Mouse (Mus musculus): Measurements from ENCODE around the gene Ddx39b. TPM values are rescaled to one million over a fixed set of nuclear protein-coding genes. Genes with fewer than 3 reads are reported as not detected.

Gene Ddx39b
- polyA plus RNA-seq, 1 experiment from 2014 or later = 432 TPM

GRCm38 (mm10) chr17:35245731-35246623, 4.4 kb downstream of the Ddx39b start:
- ATAC-seq (replicated peaks; ENCODE audit: low FRiP score) (no peak), DNase-seq (ENCODE audit: low spot score) (no peak)
- Histone ChIP-seq H3K27ac (ENCODE audit: low read depth, low read length) (no peak overlapping the region), H3K9ac (ENCODE audit: low read depth, low read length) (no peak overlapping the region), H3K36me3 (ENCODE audit: control insufficient read depth, insufficient read depth, low read length) (peaks cover 70% of the 10 kb centered on the region), H3K9me3 (ENCODE audit: control insufficient read depth, low read length) (no peaks in the 10 kb centered on the region), H3K27me3 (replicated peaks; ENCODE audit: control insufficient read depth, insufficient read depth, low read length) (no peaks in the 10 kb centered on the region), H3K4me2 (no peak overlapping the region), H3K4me1 (replicated peaks; ENCODE audit: control insufficient read depth, insufficient read depth, low read length) (peaks cover 23% of the 10 kb centered on the region), H3K4me3 (ENCODE audit: low read depth, low read length) (peak overlapping the region; percentile 13; the same call in 1 of the 2 replicates)
- WGBS = 82% methylated on average over 15 of the region's 15 CpGs

- Histone ChIP-seq H3K9ac (ENCODE audit: low read depth, low read length) (no peak overlapping the region), H3K4me3 (ENCODE audit: low read depth, low read length) (no peak overlapping the region), H3K4me2 (no peak overlapping the region), H3K36me3 (ENCODE audit: control insufficient read depth, insufficient read depth, low read length) (peaks cover 80% of the 10 kb centered on the region), H3K27me3 (replicated peaks; ENCODE audit: control insufficient read depth, insufficient read depth, low read length) (no peaks in the 10 kb centered on the region), H3K9me3 (ENCODE audit: control insufficient read depth, low read length) (no peaks in the 10 kb centered on the region), H3K27ac (ENCODE audit: low read depth, low read length) (no peak overlapping the region), H3K4me1 (replicated peaks; ENCODE audit: control insufficient read depth, insufficient read depth, low read length) (peaks cover 23% of the 10 kb centered on the region)
- 81% methylated on average over 7 of the region's 7 CpGs for WGBS
- ATAC-seq (replicated peaks; ENCODE audit: low FRiP score) (no peak), DNase-seq (ENCODE audit: low spot score) (no peak)
These were observed 5.6 kb downstream of the Ddx39b start for GRCm38 (mm10) chr17:35247144-35247543.

GRCm38 (mm10) chr17:35248986-35249385, 7.4 kb downstream of the Ddx39b start:
- peaks cover 15% of the 10 kb centered on the region for H3K4me1 ChIP-seq (replicated peaks; ENCODE audit: control insufficient read depth, insufficient read depth, low read length)
- no peak overlapping the region for H3K4me3 ChIP-seq (ENCODE audit: low read depth, low read length)
- no peak overlapping the region for H3K9ac ChIP-seq (ENCODE audit: low read depth, low read length)
- no peak for DNase-seq (ENCODE audit: low spot score)
- H3K27me3 ChIP-seq (replicated peaks; ENCODE audit: control insufficient read depth, insufficient read depth, low read length) = no peaks in the 10 kb centered on the region
- peaks cover 92% of the 10 kb centered on the region for H3K36me3 ChIP-seq (ENCODE audit: control insufficient read depth, insufficient read depth, low read length)
- no peak overlapping the region for H3K4me2 ChIP-seq
- WGBS = 91% methylated on average over 14 of the region's 14 CpGs
- no peaks in the 10 kb centered on the region for H3K9me3 ChIP-seq (ENCODE audit: control insufficient read depth, low read length)
- ATAC-seq (replicated peaks; ENCODE audit: low FRiP score) = no peak
- no peak overlapping the region for H3K27ac ChIP-seq (ENCODE audit: low read depth, low read length)

GRCm38 (mm10) chr17:35249451-35250197, 8.1 kb downstream of the Ddx39b start:
- peaks cover 9% of the 10 kb centered on the region for H3K4me1 ChIP-seq (replicated peaks; ENCODE audit: control insufficient read depth, insufficient read depth, low read length)
- peaks cover 85% of the 10 kb centered on the region for H3K36me3 ChIP-seq (ENCODE audit: control insufficient read depth, insufficient read depth, low read length)
- no peaks in the 10 kb centered on the region for H3K9me3 ChIP-seq (ENCODE audit: control insufficient read depth, low read length)
- DNase-seq (ENCODE audit: low spot score) (no peak), ATAC-seq (replicated peaks; ENCODE audit: low FRiP score) (no peak)
- no peak overlapping the region for H3K27ac ChIP-seq (ENCODE audit: low read depth, low read length)
- H3K4me3 ChIP-seq (ENCODE audit: low read depth, low read length) = no peak overlapping the region
- H3K4me2 ChIP-seq = no peak overlapping the region
- no peaks in the 10 kb centered on the region for H3K27me3 ChIP-seq (replicated peaks; ENCODE audit: control insufficient read depth, insufficient read depth, low read length)
- 93% methylated on average over 19 of the region's 19 CpGs for WGBS
- no peak overlapping the region for H3K9ac ChIP-seq (ENCODE audit: low read depth, low read length)

GRCm38 (mm10) chr17:35250348-35251120, 9.0 kb downstream of the Ddx39b start:
- Histone ChIP-seq H3K9ac (ENCODE audit: low read depth, low read length) (no peak overlapping the region), H3K27ac (ENCODE audit: low read depth, low read length) (no peak overlapping the region), H3K9me3 (ENCODE audit: control insufficient read depth, low read length) (no peaks in the 10 kb centered on the region), H3K36me3 (ENCODE audit: control insufficient read depth, insufficient read depth, low read length) (peaks cover 78% of the 10 kb centered on the region), H3K4me2 (no peak overlapping the region), H3K4me3 (ENCODE audit: low read depth, low read length) (no peak overlapping the region), H3K4me1 (replicated peaks; ENCODE audit: control insufficient read depth, insufficient read depth, low read length) (peaks cover 1% of the 10 kb centered on the region; the same call in 1 of the 2 replicates), H3K27me3 (replicated peaks; ENCODE audit: control insufficient read depth, insufficient read depth, low read length) (no peaks in the 10 kb centered on the region)
- WGBS = 88% methylated on average over 3 of the region's 3 CpGs
- no peak for DNase-seq (ENCODE audit: low spot score)
- no peak for ATAC-seq (replicated peaks; ENCODE audit: low FRiP score)

GRCm38 (mm10) chr17:35251162-35251719, 9.7 kb downstream of the Ddx39b start:
- ATAC-seq (replicated peaks; ENCODE audit: low FRiP score) = no peak
- 84% methylated on average over 15 of the region's 15 CpGs for WGBS
- H3K27me3 ChIP-seq (replicated peaks; ENCODE audit: control insufficient read depth, insufficient read depth, low read length) = no peaks in the 10 kb centered on the region
- H3K9ac ChIP-seq (ENCODE audit: low read depth, low read length) = no peak overlapping the region
- H3K9me3 ChIP-seq (ENCODE audit: control insufficient read depth, low read length) = no peaks in the 10 kb centered on the region
- H3K4me1 ChIP-seq (replicated peaks; ENCODE audit: control insufficient read depth, insufficient read depth, low read length) = no peaks in the 10 kb centered on the region
- peaks cover 71% of the 10 kb centered on the region for H3K36me3 ChIP-seq (ENCODE audit: control insufficient read depth, insufficient read depth, low read length)
- no peak for DNase-seq (ENCODE audit: low spot score)
- H3K27ac ChIP-seq (ENCODE audit: low read depth, low read length) = no peak overlapping the region
- H3K4me3 ChIP-seq (ENCODE audit: low read depth, low read length) = no peak overlapping the region
- H3K4me2 ChIP-seq = no peak overlapping the region

GRCm38 (mm10) chr17:35251981-35252380, 10.4 kb downstream of the Ddx39b start:
- H3K27ac ChIP-seq (ENCODE audit: low read depth, low read length) = no peak overlapping the region
- H3K4me3 ChIP-seq (ENCODE audit: low read depth, low read length) = no peak overlapping the region
- H3K27me3 ChIP-seq (replicated peaks; ENCODE audit: control insufficient read depth, insufficient read depth, low read length) = no peaks in the 10 kb centered on the region
- WGBS = 82% methylated on average over 5 of the region's 5 CpGs
- no peak for DNase-seq (ENCODE audit: low spot score)
- H3K36me3 ChIP-seq (ENCODE audit: control insufficient read depth, insufficient read depth, low read length) = peaks cover 63% of the 10 kb centered on the region
- no peak overlapping the region for H3K4me2 ChIP-seq
- no peaks in the 10 kb centered on the region for H3K4me1 ChIP-seq (replicated peaks; ENCODE audit: control insufficient read depth, insufficient read depth, low read length)
- no peak overlapping the region for H3K9ac ChIP-seq (ENCODE audit: low read depth, low read length)
- no peak for ATAC-seq (replicated peaks; ENCODE audit: low FRiP score)
- no peaks in the 10 kb centered on the region for H3K9me3 ChIP-seq (ENCODE audit: control insufficient read depth, low read length)

GRCm38 (mm10) chr17:35252619-35253292, 11.2 kb downstream of the Ddx39b start:
- H3K27ac ChIP-seq (ENCODE audit: low read depth, low read length) = no peak overlapping the region
- no peak overlapping the region for H3K9ac ChIP-seq (ENCODE audit: low read depth, low read length)
- no peaks in the 10 kb centered on the region for H3K9me3 ChIP-seq (ENCODE audit: control insufficient read depth, low read length)
- no peak overlapping the region for H3K4me2 ChIP-seq
- H3K27me3 ChIP-seq (replicated peaks; ENCODE audit: control insufficient read depth, insufficient read depth, low read length) = no peaks in the 10 kb centered on the region
- WGBS = 84% methylated on average over 18 of the region's 18 CpGs
- ATAC-seq (replicated peaks; ENCODE audit: low FRiP score) (no peak), DNase-seq (ENCODE audit: low spot score) (no peak)
- H3K4me3 ChIP-seq (ENCODE audit: low read depth, low read length) = no peak overlapping the region
- 0 out of 2 replicates have a peak, but pooled peaks cover under 1% of the 10 kb centered on the region for H3K4me1 ChIP-seq (replicated peaks; ENCODE audit: control insufficient read depth, insufficient read depth, low read length)
- H3K36me3 ChIP-seq (ENCODE audit: control insufficient read depth, insufficient read depth, low read length) = peaks cover 57% of the 10 kb centered on the region
